Mouse (Mus musculus) G1E (cell line): ENCODE data around the gene Cep55. TPM values are rescaled to one million over a fixed set of nuclear protein-coding genes. Genes with fewer than 3 reads are reported as not detected.

Experiments used
- ATAC-seq: 2 replicates; pipeline ENCODE4 v1.8.0; 2016; ENCODE audit warnings: mild to moderate bottlenecking; ENCODE audit not compliant: insufficient number of reproducible peaks, poor library complexity, low FRiP score, severe bottlenecking; ENCODE audit errors: extremely low read depth
- DNase-seq: peaks from one replicate; pipeline ENCODE4 v3.0.0; 2012; ENCODE audit warnings: low spot score
- H3K27me3 ChIP-seq: 2 replicates; pipeline ENCODE4 v1.6.1; 2012; ENCODE audit warnings: mild to moderate bottlenecking, low read length, inconsistent platforms; ENCODE audit not compliant: insufficient read depth
- H3K36me3 ChIP-seq: replicated peaks from 2 replicates; pipeline ENCODE3; 2012; ENCODE audit warnings: mild to moderate bottlenecking, inconsistent platforms
- H3K4me1 ChIP-seq: 2 replicates; pipeline ENCODE4 v1.6.1; 2012; ENCODE audit warnings: low read depth, low read length, inconsistent platforms, mixed read lengths; ENCODE audit not compliant: insufficient read depth
- H3K4me3 ChIP-seq: 2 replicates; pipeline ENCODE4 v1.5.1; 2012; ENCODE audit warnings: low read depth, mild to moderate bottlenecking, inconsistent platforms, low read length, moderate library complexity, mixed read lengths
- H3K9me3 ChIP-seq: replicated peaks from 2 replicates; pipeline ENCODE4 v1.6.1; 2012; ENCODE audit warnings: inconsistent platforms
- CTCF ChIP-seq: IDR thresholded peaks from 2 replicates; pipeline ENCODE4 v1.5.1; 2012; ENCODE audit warnings: low read depth, low read length, inconsistent platforms, mixed read lengths
- GATA1 ChIP-seq: IDR thresholded peaks from 2 replicates; pipeline ENCODE4 v1.6.1; 2012; ENCODE audit warnings: borderline replicate concordance, low read length, inconsistent platforms, mixed read lengths
- GATA2 ChIP-seq: IDR thresholded peaks from 2 replicates; pipeline ENCODE4 v1.6.1; 2012; ENCODE audit warnings: low read depth, low read length, inconsistent platforms, borderline replicate concordance
- POLR2AphosphoS5 ChIP-seq: IDR thresholded peaks from 2 replicates; pipeline ENCODE4 v1.6.1; 2012; ENCODE audit warnings: low read depth, low read length, inconsistent platforms; ENCODE audit not compliant: insufficient replicate concordance
- TAL1 ChIP-seq: conservative IDR thresholded peaks from 2 replicates; pipeline ENCODE4 v1.6.1; 2012; ENCODE audit warnings: low read depth, low read length, inconsistent platforms, mixed read lengths
- polyA plus RNA-seq: library from polyadenylated mRNA; stranded (reverse); fragments of >175 nt; gene quantifications from 2 replicates; pipeline ENCODE4 v1.2.3, GENCODE M21; 2012
- total RNA-seq, 2 experiments: library from RNA; stranded (forward) in 1 of 2; stranded (reverse) in 1 of 2; fragments of 200-1000 nt in 1 of 2; fragments of >200 nt in 1 of 2; fragmentation: Nextera tagmentation in 1 of 2; gene quantifications; 2 replicates each; pipeline ENCODE4 v1.2.3; 2014 to 2017

Gene Cep55
- total and polyA plus RNA-seq, 3 experiments = 3.7 to 60.2 (median 52.4) TPM

DNA sequence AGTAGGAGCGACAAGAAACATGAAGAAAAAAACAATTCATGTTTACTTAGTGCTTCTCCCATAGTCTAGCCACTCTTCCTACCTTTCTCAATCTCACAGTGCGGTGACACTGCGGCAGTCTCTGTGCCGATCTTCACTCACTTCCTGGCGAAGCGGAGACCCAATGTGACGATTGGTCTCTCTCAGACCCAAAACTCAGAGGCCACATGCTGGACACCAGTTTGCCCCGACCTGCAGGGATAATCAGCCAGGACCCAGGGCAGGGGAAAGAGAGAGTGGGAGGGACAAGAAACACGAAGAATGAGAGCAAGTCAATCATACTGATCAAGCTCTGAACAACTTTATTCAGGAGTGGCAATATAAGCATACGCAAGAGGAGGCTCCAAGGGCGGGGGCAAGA lies 20.2 kb downstream of the Cep55 start:
- TF ChIP-seq POLR2AphosphoS5 = no peak
- TF ChIP-seq TAL1 = no peak
- TF ChIP-seq GATA1 = no peak
- TF ChIP-seq GATA2 = no peak
- no peak for TF ChIP-seq CTCF
- DNase-seq = no peak

DNA sequence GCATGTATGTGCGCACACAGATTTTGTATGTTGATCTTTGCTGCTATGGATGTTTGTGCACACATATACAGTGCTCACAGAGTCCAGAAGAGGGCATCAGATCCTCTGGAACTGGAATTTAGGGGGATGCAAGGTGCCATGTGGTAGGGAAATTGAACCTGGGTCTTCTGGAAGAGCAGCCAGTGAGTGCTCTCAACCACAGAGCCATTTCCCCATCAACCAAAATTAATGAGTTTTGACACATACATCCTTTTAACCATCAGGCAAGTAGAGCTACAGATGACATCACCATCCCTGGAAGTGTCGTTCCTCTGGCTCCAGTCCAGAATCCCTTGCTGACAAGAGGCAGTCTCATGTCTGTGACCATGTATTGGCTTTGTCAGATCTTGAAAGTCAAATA lies 21.4 kb downstream of the Cep55 start:
- TF ChIP-seq POLR2AphosphoS5 (no peak), GATA2 (no peak), TAL1 (no peak), CTCF (no peak), GATA1 (no peak)
- Histone ChIP-seq H3K4me3 (no peak overlapping the region), H3K4me1 (no peaks in the 10 kb centered on the region), H3K36me3 (peaks cover 28% of the 10 kb centered on the region), H3K9me3 (no peaks in the 10 kb centered on the region), H3K27me3 (0 out of 2 replicates have a peak, but pooled peaks cover 2% of the 10 kb centered on the region)
- ATAC-seq (no peak), DNase-seq (no peak)

More for the DNA sequence above, 20.2 kb downstream of the Cep55 start:
- Histone ChIP-seq H3K36me3 (peaks cover 40% of the 10 kb centered on the region), H3K4me1 (no peaks in the 10 kb centered on the region), H3K4me3 (no peak overlapping the region), H3K9me3 (no peaks in the 10 kb centered on the region), H3K27me3 (0 out of 2 replicates have a peak, but pooled peaks cover 2% of the 10 kb centered on the region)
- ATAC-seq = no peak

DNA sequence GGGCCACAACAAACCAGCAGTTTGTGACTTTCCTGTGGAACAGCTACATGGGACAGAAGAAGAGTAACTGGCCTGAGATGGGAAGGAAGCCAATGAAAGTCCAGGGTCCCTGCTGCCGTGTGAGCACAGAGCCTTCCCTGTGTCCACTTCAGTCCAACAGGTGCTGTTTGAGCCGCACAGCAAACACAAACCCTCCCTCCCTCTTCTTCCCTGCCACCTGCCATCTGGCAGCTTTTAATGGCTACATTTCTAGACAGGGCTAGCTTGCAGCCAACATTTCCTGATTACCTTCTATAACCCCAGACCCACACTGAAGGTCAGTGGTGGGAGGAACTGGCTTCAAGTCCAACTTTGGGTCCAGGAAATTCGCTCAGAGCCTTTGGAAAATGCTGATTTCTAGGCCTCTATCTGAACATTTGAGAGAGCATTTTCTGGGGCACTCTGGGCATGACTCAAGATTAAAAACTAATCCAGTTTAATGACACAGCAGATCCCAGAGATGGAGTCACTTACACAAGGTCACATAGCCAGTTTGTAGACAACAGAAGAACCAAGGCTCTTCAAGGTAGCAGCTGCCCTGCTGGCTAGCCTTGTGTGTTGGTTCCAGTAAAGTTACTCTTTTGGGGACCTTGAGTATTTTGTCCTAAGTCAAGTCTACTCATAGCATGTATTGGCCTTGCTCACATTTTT lies 23.2 kb downstream of the Cep55 start:
- Histone ChIP-seq H3K4me3 (no peak overlapping the region), H3K27me3 (0 out of 2 replicates have a peak, but pooled peaks cover 2% of the 10 kb centered on the region), H3K9me3 (no peaks in the 10 kb centered on the region), H3K4me1 (no peaks in the 10 kb centered on the region), H3K36me3 (peaks cover 13% of the 10 kb centered on the region)
- DNase-seq = no peak
- TF ChIP-seq GATA1 (no peak), GATA2 (no peak), CTCF (no peak), TAL1 (no peak), POLR2AphosphoS5 (no peak)
- no peak for ATAC-seq

DNA sequence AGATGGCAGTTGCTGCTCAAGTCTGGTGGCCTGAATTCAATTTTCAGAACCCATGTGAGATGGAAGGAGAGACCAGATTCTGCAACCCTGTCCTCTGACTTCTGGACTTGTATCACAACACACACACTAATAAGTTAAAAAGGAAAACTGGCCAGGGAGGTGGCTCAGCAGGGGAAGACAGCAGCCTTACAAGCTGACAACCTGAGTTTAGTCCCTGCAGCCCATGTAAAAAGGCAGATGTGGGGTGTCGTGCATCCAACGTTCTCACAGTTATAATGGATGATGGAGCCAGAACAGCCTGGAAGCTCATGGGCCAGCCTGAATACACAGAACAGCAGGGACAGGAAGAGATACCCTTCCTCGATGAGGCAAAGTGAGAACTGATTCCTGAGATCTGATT lies 26.6 kb downstream of the Cep55 start:
- no peak overlapping the region for H3K4me3 ChIP-seq
- no peaks in the 10 kb centered on the region for H3K4me1 ChIP-seq
- no peak for DNase-seq
- TF ChIP-seq CTCF (no peak), TAL1 (no peak), GATA1 (no peak), GATA2 (no peak), POLR2AphosphoS5 (no peak)
- H3K36me3 ChIP-seq = no peaks in the 10 kb centered on the region
- no peak for ATAC-seq
- no peaks in the 10 kb centered on the region for H3K9me3 ChIP-seq
- H3K27me3 ChIP-seq = peaks cover 7% of the 10 kb centered on the region

GRCm38 (mm10) chr19:38082931-38083525 lies 28.2 kb downstream of the Cep55 start:
- no peaks in the 10 kb centered on the region for H3K4me1 ChIP-seq
- H3K9me3 ChIP-seq = no peaks in the 10 kb centered on the region
- no peaks in the 10 kb centered on the region for H3K36me3 ChIP-seq
- no peak for TF ChIP-seq POLR2AphosphoS5
- no peak for TF ChIP-seq GATA2
- DNase-seq (no peak), ATAC-seq (no peak)
- H3K27me3 ChIP-seq = peaks cover 13% of the 10 kb centered on the region
- no peak overlapping the region for H3K4me3 ChIP-seq

DNA sequence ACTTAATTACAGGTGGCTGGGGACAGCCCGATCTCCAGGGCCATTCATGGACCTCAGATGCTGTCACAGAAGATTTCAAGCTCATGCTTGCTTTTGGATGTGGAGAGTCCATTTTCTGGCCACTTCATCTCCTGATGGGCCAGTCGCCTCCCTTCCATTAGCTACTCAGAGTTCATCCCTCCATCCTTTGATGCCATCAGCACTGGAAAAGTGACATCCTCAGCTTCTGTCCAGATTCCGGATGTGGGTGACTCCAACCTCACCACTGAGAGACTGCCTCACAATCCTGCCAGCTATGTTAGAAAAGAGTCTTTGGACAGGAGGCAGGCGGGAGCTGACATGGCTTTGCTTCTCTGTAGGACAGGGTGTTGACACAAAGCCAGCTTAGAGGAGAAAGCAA lies 31.0 kb downstream of the Cep55 start:
- TF ChIP-seq TAL1 (no peak), CTCF (no peak), GATA2 (no peak), POLR2AphosphoS5 (no peak), GATA1 (no peak)
- no peak for DNase-seq
- H3K4me1 ChIP-seq = no peaks in the 10 kb centered on the region
- peaks cover 18% of the 10 kb centered on the region for H3K27me3 ChIP-seq
- H3K36me3 ChIP-seq = no peaks in the 10 kb centered on the region
- ATAC-seq = no peak
- H3K9me3 ChIP-seq = no peaks in the 10 kb centered on the region
- no peak overlapping the region for H3K4me3 ChIP-seq
